Mouse (Mus musculus) neural tube, embryonic 13.5 days (tissue): ENCODE measurements around the gene Cklf. TPM values are rescaled to one million over a fixed set of nuclear protein-coding genes. Genes with fewer than 3 reads are reported as not detected.
A peak's percentile ranks its signal among the peaks of the same experiment; 100 is the strongest.
"Not testable (repeated sequence)": the region's sequence is repeated elsewhere in the genome, so short reads cannot be mapped to it uniquely, and the experiment has no call there.

Experiments used
- ATAC-seq: fragments of 200-750 bp; cut with Nextera tagmentation; 2 replicates; pipeline ENCODE4 v1.8.0; 2017; ENCODE audit warnings: low read depth, mild to moderate bottlenecking, moderate TSS enrichment, moderate library complexity
- H3K27ac ChIP-seq: fragments of 300-500 bp; sonication (generic); replicated peaks from 2 replicates; pipeline ENCODE4 v1.5.1; 2015; ENCODE audit warnings: moderate library complexity, mild to moderate bottlenecking, inconsistent platforms
- H3K27me3 ChIP-seq: fragments of 300-500 bp; sonication (generic); 2 replicates; pipeline ENCODE4 v1.6.1; 2015; ENCODE audit warnings: mild to moderate bottlenecking, inconsistent platforms
- H3K36me3 ChIP-seq: fragments of 300-500 bp; sonication (generic); 2 replicates; pipeline ENCODE4 v1.6.1; 2015; ENCODE audit warnings: mild to moderate bottlenecking, inconsistent platforms
- H3K4me1 ChIP-seq: fragments of 300-500 bp; sonication (generic); replicated peaks from 2 replicates; pipeline ENCODE4 v1.6.1; 2015; ENCODE audit warnings: inconsistent platforms
- H3K4me2 ChIP-seq: fragments of 300-500 bp; sonication (generic); 2 replicates; pipeline ENCODE4 v1.6.1; 2015; ENCODE audit warnings: inconsistent platforms, mild to moderate bottlenecking, moderate library complexity
- H3K4me3 ChIP-seq: fragments of 300-500 bp; sonication (generic); 2 replicates; pipeline ENCODE4 v1.5.1; 2015; ENCODE audit warnings: mild to moderate bottlenecking, inconsistent platforms
- H3K9ac ChIP-seq: fragments of 300-500 bp; sonication (generic); 2 replicates; pipeline ENCODE4 v1.6.1; 2015; ENCODE audit warnings: moderate library complexity, mild to moderate bottlenecking, inconsistent platforms
- H3K9me3 ChIP-seq: fragments of 300-500 bp; sonication (generic); 2 replicates; pipeline ENCODE4 v1.6.1; 2016; ENCODE audit warnings: inconsistent platforms
- WGBS: fragments of 180-500 bp; shearing (Covaris S2); methylation state at CpG from one replicate; pipeline ENCODE4 v1.1.7; 2015; 5-methylcytosine and 5-hydroxymethylcytosine counted together
- polyA plus RNA-seq: library from polyadenylated mRNA; unstranded; fragments of >200 nt; fragmentation: Nextera tagmentation; extraction: Ambion mirVana; gene quantifications from 2 replicates; pipeline ENCODE4 v1.2.1, GENCODE M21; 2015

Cklf gene
- polyA plus RNA-seq, 1 experiment from 2014 or later: 34.9 TPM

DNA sequence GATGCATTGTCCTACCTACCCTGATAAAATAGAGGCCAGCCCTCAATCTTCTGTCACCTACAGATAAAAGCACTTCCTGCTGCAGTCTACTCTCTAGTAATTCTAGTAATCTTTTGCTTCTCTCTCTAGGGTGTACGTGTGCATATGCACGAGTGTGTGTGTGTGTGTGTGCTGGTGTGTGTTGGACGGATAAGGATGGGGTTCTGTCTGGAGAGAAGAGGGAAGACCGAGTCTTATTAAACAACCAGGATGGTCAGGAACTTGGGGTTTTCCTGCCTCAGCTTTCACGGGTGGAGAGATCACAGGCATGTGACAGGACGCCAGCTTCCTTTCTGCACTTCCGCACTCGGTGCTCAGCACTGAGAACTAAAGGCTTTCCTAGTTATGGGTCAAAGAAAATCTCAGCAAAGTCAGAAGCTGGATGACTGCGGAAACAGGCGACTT is 11.2 kb upstream of the Cklf start:
- Histone ChIP-seq H3K27ac (no peak overlapping the region), H3K27me3 (no peaks in the 10 kb centered on the region), H3K9ac (no peak overlapping the region), H3K9me3 (no peaks in the 10 kb centered on the region), H3K4me1 (no peaks in the 10 kb centered on the region), H3K4me2 (no peak overlapping the region), H3K4me3 (no peak overlapping the region), H3K36me3 (peaks cover 97% of the 10 kb centered on the region)
- 87% methylated on average over 10 of the region's 10 CpGs for WGBS
- no peak for ATAC-seq

- ATAC-seq: no peak
- Histone ChIP-seq H3K9ac (no peak overlapping the region), H3K4me3 (no peak overlapping the region), H3K27me3 (no peaks in the 10 kb centered on the region), H3K4me2 (no peak overlapping the region), H3K36me3 (peaks cover 83% of the 10 kb centered on the region), H3K4me1 (peaks cover 9% of the 10 kb centered on the region), H3K9me3 (no peaks in the 10 kb centered on the region), H3K27ac (no peak overlapping the region)
- 79% methylated on average over 12 of the region's 12 CpGs for WGBS
Measured at GRCm38 (mm10) chr8:104242038-104242644, 8.5 kb upstream of the Cklf start.

DNA sequence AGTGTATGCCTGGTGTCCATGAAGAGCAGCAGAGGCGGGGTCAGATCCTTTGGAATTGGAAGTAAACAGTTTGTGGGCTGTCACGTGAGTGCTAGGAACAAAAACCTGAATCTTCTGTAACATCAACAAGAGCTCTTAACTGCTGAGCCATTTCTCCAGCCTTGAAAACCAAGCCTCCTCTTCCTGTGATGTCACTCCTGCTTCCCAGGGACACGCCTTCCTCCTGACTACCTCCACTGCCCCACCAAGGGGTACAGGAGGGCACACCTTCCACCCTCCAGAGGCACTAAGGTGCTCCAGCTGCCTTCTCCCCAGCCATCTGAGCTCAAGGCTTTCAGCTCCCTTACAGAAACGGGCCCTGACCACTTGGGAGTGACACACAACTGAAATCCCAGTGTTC is 4.0 kb upstream of the Cklf start:
- Histone ChIP-seq H3K27me3 (no peaks in the 10 kb centered on the region), H3K9me3 (no peaks in the 10 kb centered on the region), H3K27ac (no peak overlapping the region), H3K36me3 (peaks cover 39% of the 10 kb centered on the region), H3K4me3 (no peak overlapping the region), H3K4me2 (no peak overlapping the region), H3K4me1 (peaks cover 27% of the 10 kb centered on the region), H3K9ac (0 out of 2 replicates have a peak overlapping the region, but pooled peaks have one; percentile 9)
- ATAC-seq: no peak
- 88% methylated on average over 4 of the region's 4 CpGs for WGBS

GRCm38 (mm10) chr8:104247054-104247907 is 3.4 kb upstream of the Cklf start:
- no peak overlapping the region for H3K27ac ChIP-seq
- H3K4me2 ChIP-seq: peak overlapping the region; percentile 92
- 73% methylated on average over 22 of the region's 22 CpGs for WGBS

DNA sequence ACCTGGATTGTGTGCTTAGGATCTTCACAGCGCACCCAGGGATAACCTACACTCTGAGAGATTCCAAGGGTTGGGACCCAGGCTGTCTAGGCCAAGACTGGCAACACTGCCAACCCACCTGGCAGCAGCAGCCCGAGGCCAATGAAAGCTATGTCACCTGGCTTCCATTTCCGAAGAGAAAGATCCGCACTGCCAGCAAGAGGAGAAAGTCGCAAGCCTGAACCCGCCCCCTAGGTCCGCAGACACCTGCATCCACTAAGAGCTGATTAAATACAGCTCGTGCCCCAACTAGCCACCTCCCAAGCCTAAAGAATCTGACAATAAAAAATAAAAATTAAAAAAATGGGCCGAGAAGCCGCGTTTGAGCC is 2.8 kb upstream of the Cklf start:
- Histone ChIP-seq H3K27me3 (no peaks in the 10 kb centered on the region), H3K9ac (peak overlapping the region; percentile 84), H3K27ac (peak overlapping the region; percentile 43), H3K4me3 (peak overlapping the region; percentile 78), H3K4me2 (peak overlapping the region; percentile 92), H3K9me3 (no peaks in the 10 kb centered on the region), H3K36me3 (peaks cover 26% of the 10 kb centered on the region), H3K4me1 (peaks cover 32% of the 10 kb centered on the region)
- WGBS: 5% methylated on average over 11 of the region's 11 CpGs
- ATAC-seq: peak; percentile 5; the same call in 1 of the 2 replicates

More at GRCm38 (mm10) chr8:104247054-104247907, 3.4 kb upstream of the Cklf start:
- H3K36me3 ChIP-seq: peaks cover 32% of the 10 kb centered on the region
- H3K4me3 ChIP-seq: peak overlapping the region; percentile 78
- no peak for ATAC-seq
- no peaks in the 10 kb centered on the region for H3K9me3 ChIP-seq
- no peaks in the 10 kb centered on the region for H3K27me3 ChIP-seq
- peak overlapping the region; percentile 84 for H3K9ac ChIP-seq
- H3K4me1 ChIP-seq: peaks cover 32% of the 10 kb centered on the region

DNA sequence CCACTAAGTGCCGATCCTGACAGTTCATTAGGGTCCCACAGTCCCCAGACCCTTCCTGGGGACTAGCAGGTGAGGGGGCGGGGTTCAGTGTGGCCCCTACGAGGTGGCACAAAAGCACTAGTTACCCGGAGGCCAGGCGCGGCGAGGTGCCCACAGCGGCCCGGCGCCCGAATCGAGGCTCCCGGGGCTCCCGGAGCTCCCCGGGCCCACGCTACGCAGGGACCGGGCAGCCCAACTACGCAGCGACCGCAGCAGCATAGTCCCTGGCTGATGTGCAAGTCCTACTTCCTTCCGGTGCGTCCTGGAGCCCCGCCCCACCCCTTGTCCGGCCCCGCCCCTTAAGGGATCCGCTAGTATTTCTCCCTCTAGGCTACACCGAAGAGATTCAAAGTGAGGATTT is 2.4 kb upstream of the Cklf start, which contains the start of gene Tk2:
Gene Tk2 (minus strand): TSS at position 283 of the 400 bp plus-strand sequence.
- H3K4me1 ChIP-seq: peaks cover 32% of the 10 kb centered on the region
- no peaks in the 10 kb centered on the region for H3K27me3 ChIP-seq
- H3K4me3 ChIP-seq: peak within 1 kb of the TSS; percentile 78
- under 1% methylated on average over 28 of the region's 28 CpGs for WGBS
- peak within 1 kb of the TSS; percentile 43 for H3K27ac ChIP-seq
- H3K9me3 ChIP-seq: no peaks in the 10 kb centered on the region
- H3K4me2 ChIP-seq: peak within 1 kb of the TSS; percentile 92
- ATAC-seq: peak; percentile 92
- peaks cover 22% of the 10 kb centered on the region for H3K36me3 ChIP-seq
- H3K9ac ChIP-seq: peak within 1 kb of the TSS; percentile 84

- Histone ChIP-seq H3K4me1 (peaks cover 32% of the 10 kb centered on the region), H3K9ac (no peak overlapping the region), H3K36me3 (peaks cover 13% of the 10 kb centered on the region), H3K4me3 (no peak overlapping the region), H3K4me2 (no peak overlapping the region), H3K9me3 (no peaks in the 10 kb centered on the region), H3K27ac (no peak overlapping the region), H3K27me3 (no peaks in the 10 kb centered on the region)
- no peak for ATAC-seq
- WGBS: 84% methylated on average over 7 of the region's 7 CpGs
Measured at GRCm38 (mm10) chr8:104249442-104249996, 1.1 kb upstream of the Cklf start.

- Histone ChIP-seq H3K9ac (peak overlapping the region; percentile 75), H3K4me1 (peaks cover 30% of the 10 kb centered on the region), H3K9me3 (no peaks in the 10 kb centered on the region), H3K36me3 (no peaks in the 10 kb centered on the region), H3K27ac (no peak overlapping the region), H3K4me3 (peak overlapping the region; percentile 67), H3K27me3 (no peaks in the 10 kb centered on the region), H3K4me2 (peak overlapping the region; percentile 78)
- ATAC-seq: no peak
- WGBS: under 1% methylated on average over 7 of the region's 7 CpGs
Measured at GRCm38 (mm10) chr8:104251461-104251860, 800 bp downstream of the Cklf start.

GRCm38 (mm10) chr8:104253016-104253415 is 2.4 kb downstream of the Cklf start:
- Histone ChIP-seq H3K9ac (no peak overlapping the region), H3K9me3 (0 out of 2 replicates have a peak, but pooled peaks cover 4% of the 10 kb centered on the region), H3K4me3 (no peak overlapping the region), H3K4me1 (peaks cover 15% of the 10 kb centered on the region), H3K4me2 (no peak overlapping the region), H3K27me3 (no peaks in the 10 kb centered on the region), H3K27ac (no peak overlapping the region), H3K36me3 (peaks cover 10% of the 10 kb centered on the region)
- WGBS: 91% methylated on average over 3 of the region's 3 CpGs
- ATAC-seq: no peak

DNA sequence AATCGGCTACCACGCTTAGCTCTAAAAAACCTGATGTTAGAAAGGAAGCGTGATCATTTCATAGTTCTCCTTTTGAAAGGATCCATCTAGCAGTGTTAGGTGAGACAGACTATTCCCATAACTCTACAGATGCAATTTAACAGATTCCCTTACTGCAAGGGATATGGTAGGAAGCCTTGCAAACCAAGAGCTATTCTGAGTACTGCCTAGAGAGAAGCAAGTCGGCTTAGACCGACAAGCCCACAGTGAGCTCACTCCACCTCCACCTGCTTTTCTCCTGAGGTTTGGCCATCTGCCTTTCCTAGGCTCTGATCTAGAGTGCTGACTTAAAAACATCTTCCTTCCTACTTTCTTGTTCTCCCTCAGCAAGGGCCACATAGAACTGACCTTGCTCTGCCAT is 11.1 kb downstream of the Cklf start:
- H3K27ac ChIP-seq, H3K4me2 ChIP-seq, H3K4me3 ChIP-seq, H3K4me1 ChIP-seq, H3K9ac ChIP-seq, ATAC-seq, H3K27me3 ChIP-seq: not testable (repeated sequence)
- Histone ChIP-seq H3K36me3 (peaks cover 46% of the 10 kb centered on the region), H3K9me3 (peaks cover 12% of the 10 kb centered on the region)
- WGBS: 95% methylated on average over 5 of the region's 5 CpGs

DNA sequence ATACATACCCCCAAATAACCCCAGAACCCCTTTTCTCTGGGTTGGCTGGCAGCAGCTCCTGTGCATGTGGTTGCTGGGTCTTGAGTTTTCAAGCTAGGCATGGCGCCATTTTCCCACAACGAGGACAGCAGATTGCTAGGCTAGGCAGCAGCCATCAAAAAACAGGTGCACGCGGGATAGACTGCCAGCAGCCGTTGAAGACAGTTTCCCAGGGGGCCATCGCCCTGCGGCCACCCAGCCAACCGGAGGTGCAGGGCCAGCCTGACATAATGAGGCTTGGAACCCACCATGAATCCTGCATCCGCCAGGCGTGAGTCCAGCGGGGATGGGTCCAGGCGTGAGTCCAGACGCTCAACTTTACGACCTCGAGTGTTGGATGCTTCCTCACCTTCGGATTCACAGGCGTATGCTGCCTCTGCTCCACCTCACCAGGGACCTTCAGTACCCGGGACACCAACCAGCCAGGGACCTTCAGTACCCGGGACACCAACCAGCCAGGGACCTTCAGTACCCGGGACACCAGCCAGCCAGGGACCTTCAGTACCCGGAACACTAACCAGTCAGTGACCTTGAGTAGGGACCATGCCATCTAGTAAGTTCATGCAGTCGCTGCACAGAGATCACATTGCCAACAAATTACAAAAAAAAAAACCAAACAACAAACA is 13.7 kb downstream of the Cklf start:
- ATAC-seq, H3K27ac ChIP-seq, H3K4me3 ChIP-seq, H3K9me3 ChIP-seq, H3K4me1 ChIP-seq, H3K27me3 ChIP-seq, H3K4me2 ChIP-seq, H3K9ac ChIP-seq: not testable (repeated sequence)
- 93% methylated on average over 22 of the region's 22 CpGs for WGBS
- peaks cover 23% of the 10 kb centered on the region for H3K36me3 ChIP-seq

DNA sequence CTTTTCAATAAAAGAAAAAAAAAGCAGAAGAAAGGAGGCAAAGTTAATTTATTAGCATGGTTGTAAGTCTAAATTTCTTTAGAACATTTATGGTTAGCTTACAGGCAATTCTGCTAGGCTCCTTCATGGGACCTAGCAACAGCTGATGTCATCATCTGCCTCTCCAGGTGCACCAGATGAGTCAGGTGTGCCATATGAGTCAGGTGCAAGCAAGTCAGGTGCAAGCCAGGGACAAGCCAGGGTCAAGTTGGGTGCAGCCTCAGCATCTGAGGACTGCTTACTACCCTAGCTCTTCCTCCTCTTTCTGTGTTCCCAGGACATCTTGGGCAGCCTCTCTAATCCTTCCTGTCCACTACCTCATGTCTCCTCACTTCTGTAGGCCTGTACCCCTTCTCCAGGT is 17.7 kb downstream of the Cklf start:
- Histone ChIP-seq H3K27me3 (no peaks in the 10 kb centered on the region), H3K9ac (no peak overlapping the region), H3K4me2 (no peak overlapping the region), H3K4me1 (no peaks in the 10 kb centered on the region), H3K4me3 (no peak overlapping the region), H3K27ac (no peak overlapping the region), H3K36me3 (peaks cover 15% of the 10 kb centered on the region), H3K9me3 (no peaks in the 10 kb centered on the region)
- ATAC-seq: no peak
